Mouse (Mus musculus) C2C12 (cell line): Measurements from ENCODE around the gene Gm11214. TPM values are rescaled to one million over a fixed set of nuclear protein-coding genes. Genes with fewer than 3 reads are reported as not detected.

Experiments
- H3K27me3 ChIP-seq: one replicate; pipeline ENCODE4 v1.6.1; 2011; ENCODE audit not compliant: control insufficient read depth, insufficient read depth, insufficient read length
- H3K36me3 ChIP-seq: one replicate; pipeline ENCODE4 v1.6.1; 2011; ENCODE audit not compliant: control insufficient read depth, insufficient read depth
- H3K4me3 ChIP-seq: one replicate; pipeline ENCODE4 v1.5.1; 2011; ENCODE audit warnings: mild to moderate bottlenecking, control low read depth; ENCODE audit not compliant: poor library complexity, insufficient read depth, severe bottlenecking
- H3K79me2 ChIP-seq: one replicate; pipeline ENCODE4 v1.6.1; 2011; ENCODE audit not compliant: control insufficient read depth, insufficient read depth
- H3K79me3 ChIP-seq: one replicate; pipeline ENCODE4 v1.6.1; 2011; ENCODE audit warnings: low read depth, control low read depth
- H3ac ChIP-seq: one replicate; pipeline ENCODE3; 2011; ENCODE audit warnings: low read depth; ENCODE audit not compliant: control insufficient read depth, insufficient read length
- CEBPB ChIP-seq: IDR thresholded peaks from one replicate; pipeline ENCODE4 v1.6.1; 2011; ENCODE audit warnings: low read depth, mild to moderate bottlenecking, control low read depth, moderate library complexity
- CTCF ChIP-seq: IDR thresholded peaks from one replicate; pipeline ENCODE4 v1.5.1; 2011; ENCODE audit not compliant: control insufficient read depth, insufficient read depth, insufficient read length
- FOSL1 ChIP-seq: IDR thresholded peaks from one replicate; pipeline ENCODE4 v1.8.0; 2011; ENCODE audit warnings: mild to moderate bottlenecking, low read length; ENCODE audit not compliant: poor library complexity, insufficient read depth, severe bottlenecking
- MAX ChIP-seq: IDR thresholded peaks from one replicate; pipeline ENCODE4 v1.6.1; 2011; ENCODE audit warnings: mild to moderate bottlenecking, control low read depth
- MYOD1 ChIP-seq: IDR thresholded peaks from one replicate; pipeline ENCODE4 v1.6.1; 2011; ENCODE audit warnings: low read depth; ENCODE audit not compliant: control insufficient read depth, insufficient read length
- MYOG ChIP-seq: IDR thresholded peaks from one replicate; pipeline ENCODE4 v1.6.1; 2011; ENCODE audit not compliant: control insufficient read depth, insufficient read length; ENCODE audit errors: extremely low read depth
- USF1 ChIP-seq: IDR thresholded peaks from one replicate; pipeline ENCODE4 v1.6.1; 2011; ENCODE audit warnings: low read depth, mild to moderate bottlenecking, control low read depth, moderate library complexity
- polyA plus RNA-seq: library from polyadenylated mRNA; unstranded; fragments of >200 nt; fragmentation: generic; extraction: Trizol; gene quantifications from one replicate; pipeline ENCODE4 v1.2.1, GENCODE M21; 2012; ENCODE audit warnings: missing spikeins

Gm11214 gene
- polyA plus RNA-seq, 1 experiment: not detected

GRCm38 (mm10) chr4:63685253-63685525 is 22.0 kb upstream of the Gm11214 start:
- no peaks in the 10 kb centered on the region for H3K27me3 ChIP-seq
- TF ChIP-seq MYOG: no peak
- no peak for TF ChIP-seq CTCF
- no peak for TF ChIP-seq MAX
- no peak for TF ChIP-seq USF1
- TF ChIP-seq FOSL1: no peak
- no peak overlapping the region for H3ac ChIP-seq
- no peaks in the 10 kb centered on the region for H3K36me3 ChIP-seq
- H3K79me3 ChIP-seq: no peaks in the 10 kb centered on the region
- no peaks in the 10 kb centered on the region for H3K79me2 ChIP-seq
- no peak overlapping the region for H3K4me3 ChIP-seq

DNA sequence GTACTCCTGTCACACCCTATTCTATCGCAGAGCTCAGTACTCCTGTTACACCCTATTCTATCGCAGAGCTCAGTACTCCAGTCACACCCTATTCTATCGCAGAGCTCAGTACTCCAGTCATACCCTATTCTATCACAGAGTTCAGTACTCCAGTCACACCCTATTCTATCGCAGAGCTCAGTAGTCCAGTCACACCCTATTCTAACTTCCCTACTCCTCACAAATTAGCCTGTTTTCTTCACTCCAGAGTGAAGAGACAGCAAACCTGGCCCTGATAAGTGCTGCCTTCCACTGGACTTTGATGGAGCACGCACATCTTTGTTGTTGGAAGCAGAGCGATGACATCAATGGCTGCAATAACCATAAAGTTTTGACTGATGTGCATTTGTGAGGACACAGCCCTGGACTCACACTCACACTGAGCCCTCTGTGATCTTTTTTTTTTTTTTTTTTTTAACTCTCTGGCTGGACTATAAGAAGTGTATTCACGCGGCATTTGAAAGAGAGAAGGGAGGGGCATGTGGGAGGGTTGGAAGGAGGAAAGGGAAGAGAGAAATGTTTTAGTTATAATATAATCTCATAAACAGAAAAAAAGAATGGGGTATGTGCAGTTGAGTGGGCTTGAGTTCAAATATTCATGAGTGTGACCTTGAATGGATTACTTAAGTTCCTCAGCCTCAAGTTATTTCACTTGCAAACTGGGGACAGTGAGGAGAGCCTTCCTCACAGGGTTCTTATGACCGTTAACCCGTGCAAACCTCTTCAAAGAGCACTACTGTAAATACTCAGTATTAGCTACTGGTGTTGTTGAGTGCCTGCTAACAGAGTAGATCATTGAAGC is 21.5 kb upstream of the Gm11214 start:
- Histone ChIP-seq H3K79me3 (no peaks in the 10 kb centered on the region), H3K27me3 (no peaks in the 10 kb centered on the region), H3K36me3 (no peaks in the 10 kb centered on the region), H3K4me3 (no peak overlapping the region), H3ac (no peak overlapping the region), H3K79me2 (no peaks in the 10 kb centered on the region)
- TF ChIP-seq FOSL1: no peak

DNA sequence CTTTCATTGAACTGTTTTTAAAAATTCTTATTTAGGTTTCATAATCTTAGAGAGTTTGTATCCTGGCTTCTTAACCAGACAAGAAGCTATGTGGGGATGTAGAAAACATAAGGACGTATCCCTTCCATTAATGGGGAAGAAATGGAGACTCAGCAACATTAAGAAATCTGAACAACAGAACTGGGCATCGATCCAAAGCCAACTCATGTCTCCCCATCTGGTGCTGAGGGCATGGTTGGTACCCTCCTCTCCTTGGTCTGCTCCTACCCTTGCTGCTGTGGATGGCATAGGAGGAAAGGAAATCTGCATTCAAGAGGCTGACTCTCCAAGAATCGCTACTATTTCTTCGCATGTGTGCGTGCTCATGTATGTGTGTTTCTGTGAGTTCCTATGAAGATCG is 20.5 kb upstream of the Gm11214 start:
- no peak for TF ChIP-seq MAX
- TF ChIP-seq MYOD1: no peak
- no peak for TF ChIP-seq MYOG
- TF ChIP-seq CTCF: no peak
- TF ChIP-seq USF1: no peak
- TF ChIP-seq FOSL1: no peak
- TF ChIP-seq CEBPB: no peak
- H3K79me2 ChIP-seq: no peaks in the 10 kb centered on the region
- H3K27me3 ChIP-seq: no peaks in the 10 kb centered on the region
- H3K79me3 ChIP-seq: no peaks in the 10 kb centered on the region
- H3K36me3 ChIP-seq: no peaks in the 10 kb centered on the region
- H3K4me3 ChIP-seq: no peak overlapping the region
- H3ac ChIP-seq: no peak overlapping the region

- Histone ChIP-seq H3K36me3 (no peaks in the 10 kb centered on the region), H3ac (no peak overlapping the region), H3K4me3 (no peak overlapping the region), H3K79me2 (no peaks in the 10 kb centered on the region), H3K27me3 (no peaks in the 10 kb centered on the region), H3K79me3 (no peaks in the 10 kb centered on the region)
- TF ChIP-seq MAX (no peak), CTCF (no peak), MYOG (no peak), MYOD1 (no peak), USF1 (no peak), CEBPB (no peak), FOSL1 (no peak)
These were observed 19.9 kb upstream of the Gm11214 start for GRCm38 (mm10) chr4:63683056-63683455.

DNA sequence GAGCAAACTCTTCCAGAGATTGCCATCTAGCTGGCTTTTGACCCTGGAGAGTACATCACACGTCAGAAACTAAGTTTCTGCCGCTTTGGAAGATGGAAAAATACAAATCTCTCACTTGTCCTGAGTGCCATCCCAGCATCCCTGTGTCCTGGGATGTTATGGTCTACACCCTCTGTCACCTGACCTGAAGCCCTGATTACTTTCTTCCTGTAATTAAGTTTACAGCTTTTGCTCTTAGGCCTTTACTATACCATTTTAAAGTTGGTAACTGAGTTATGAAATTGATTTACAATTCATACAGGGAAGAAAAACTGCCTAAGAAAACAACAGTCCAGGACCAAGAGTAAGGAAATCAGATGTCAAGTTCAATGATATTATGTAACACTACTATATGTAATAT is 19.3 kb upstream of the Gm11214 start:
- TF ChIP-seq CEBPB (no peak), FOSL1 (no peak), MYOD1 (no peak), USF1 (no peak), CTCF (no peak), MAX (no peak), MYOG (no peak)
- H3ac ChIP-seq: no peak overlapping the region
- no peaks in the 10 kb centered on the region for H3K36me3 ChIP-seq

GRCm38 (mm10) chr4:63681557-63681956 is 18.4 kb upstream of the Gm11214 start:
- no peaks in the 10 kb centered on the region for H3K27me3 ChIP-seq
- no peaks in the 10 kb centered on the region for H3K79me2 ChIP-seq
- TF ChIP-seq USF1: no peak
- no peak for TF ChIP-seq CTCF

More for the DNA sequence above, 19.3 kb upstream of the Gm11214 start:
- Histone ChIP-seq H3K79me3 (no peaks in the 10 kb centered on the region), H3K79me2 (no peaks in the 10 kb centered on the region), H3K4me3 (no peak overlapping the region), H3K27me3 (no peaks in the 10 kb centered on the region)

More at GRCm38 (mm10) chr4:63681557-63681956, 18.4 kb upstream of the Gm11214 start:
- Histone ChIP-seq H3K36me3 (no peaks in the 10 kb centered on the region), H3K79me3 (no peaks in the 10 kb centered on the region), H3K4me3 (no peak overlapping the region), H3ac (no peak overlapping the region)
